Mouse (Mus musculus) intestine, postnatal 0 days (tissue): ENCODE measurements around the gene Il22ra1. TPM values are rescaled to one million over a fixed set of nuclear protein-coding genes. Genes with fewer than 3 reads are reported as not detected.
"Not testable (repeated sequence)": the region's sequence is repeated elsewhere in the genome, so short reads cannot be mapped to it uniquely, and the experiment has no call there.

Experiments
- ATAC-seq: fragments of 200-750 bp; cut with Nextera tagmentation; 2 replicates; pipeline ENCODE4 v1.8.0; 2017; ENCODE audit warnings: mild to moderate bottlenecking, moderate TSS enrichment, moderate library complexity
- H3K27ac ChIP-seq: fragments of 300-500 bp; sonication (generic); 2 replicates; pipeline ENCODE4 v1.5.1; 2014; ENCODE audit warnings: mild to moderate bottlenecking, low read depth, low read length, moderate library complexity
- H3K27me3 ChIP-seq: fragments of 300-500 bp; sonication (generic); replicated peaks from 2 replicates; pipeline ENCODE4 v1.6.1; 2014; ENCODE audit warnings: low read length, mixed read lengths; ENCODE audit not compliant: control insufficient read depth, insufficient read depth
- H3K36me3 ChIP-seq: fragments of 300-500 bp; sonication (generic); 2 replicates; pipeline ENCODE4 v1.6.1; 2014; ENCODE audit warnings: mild to moderate bottlenecking, moderate library complexity; ENCODE audit not compliant: control insufficient read depth, insufficient read depth
- H3K4me1 ChIP-seq: fragments of 300-500 bp; sonication (generic); replicated peaks from 2 replicates; pipeline ENCODE4 v1.6.1; 2014; ENCODE audit warnings: antibody characterized with exemption, low read length, mixed read lengths; ENCODE audit not compliant: control insufficient read depth, insufficient read depth
- H3K4me2 ChIP-seq: fragments of 300-500 bp; sonication (generic); replicated peaks from 2 replicates; pipeline ENCODE4 v1.6.1; 2014; ENCODE audit warnings: low read depth, mild to moderate bottlenecking, moderate library complexity
- H3K4me3 ChIP-seq: fragments of 300-500 bp; sonication (generic); 2 replicates; pipeline ENCODE4 v1.5.1; 2014; ENCODE audit warnings: low read depth, low read length
- H3K9ac ChIP-seq: fragments of 300-500 bp; sonication (generic); 2 replicates; pipeline ENCODE4 v1.6.1; 2014; ENCODE audit warnings: mild to moderate bottlenecking, low read depth, low read length
- H3K9me3 ChIP-seq: fragments of 300-500 bp; sonication (generic); 2 replicates; pipeline ENCODE4 v1.6.1; 2016; ENCODE audit warnings: mixed run types; ENCODE audit not compliant: control insufficient read depth
- CTCF ChIP-seq: sonication (generic); IDR thresholded peaks from 2 replicates; pipeline ENCODE4 v1.5.1; 2016; ENCODE audit warnings: low read depth, mild to moderate bottlenecking, control low read depth, antibody characterized with exemption, moderate library complexity
- WGBS: fragments of 180-500 bp; shearing (Covaris S2); extraction: QIAGEN DNeasy Blood & Tissue Kit; methylation state at CpG from one replicate; pipeline ENCODE4 v1.1.7; 2014; 5-methylcytosine and 5-hydroxymethylcytosine counted together
- polyA plus RNA-seq: library from polyadenylated mRNA; unstranded; fragments of >200 nt; fragmentation: Nextera tagmentation; extraction: Ambion mirVana; gene quantifications from 2 replicates; pipeline ENCODE4 v1.2.1, GENCODE M21; 2015

Il22ra1 gene
- polyA plus RNA-seq, 1 experiment from 2014 or later, result 7.7 TPM

DNA sequence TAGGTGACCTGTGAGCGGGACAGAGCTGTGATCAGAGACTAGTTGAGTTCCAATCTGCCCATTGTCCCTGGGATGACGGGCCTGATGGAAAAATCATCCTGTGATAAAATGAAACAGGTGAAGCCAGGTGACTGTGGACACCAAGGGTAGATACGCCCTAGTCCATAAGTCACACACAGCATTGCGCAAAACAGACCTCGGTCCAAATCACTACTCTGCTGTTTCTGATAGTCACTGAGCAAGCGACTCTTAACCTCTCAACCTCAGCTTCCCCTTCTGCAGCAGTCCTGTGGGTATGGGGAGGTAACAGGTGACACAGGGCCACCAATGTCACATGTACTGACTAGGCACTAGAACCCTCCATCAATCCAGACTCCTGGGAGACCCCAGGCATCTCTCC lies 21.9 kb upstream of the Il22ra1 start:
- no peaks in the 10 kb centered on the region for H3K9me3 ChIP-seq
- peak overlapping the region; percentile 60 for H3K27ac ChIP-seq
- no peak overlapping the region for H3K4me3 ChIP-seq
- 49% methylated on average over 6 of the region's 6 CpGs for WGBS
- ATAC-seq, result peak; percentile 70
- no peaks in the 10 kb centered on the region for H3K4me1 ChIP-seq
- no peak overlapping the region for H3K4me2 ChIP-seq
- H3K9ac ChIP-seq, result no peak overlapping the region
- no peaks in the 10 kb centered on the region for H3K27me3 ChIP-seq
- TF ChIP-seq CTCF, result no peak
- peaks cover 28% of the 10 kb centered on the region; the same call in 1 of the 2 replicates for H3K36me3 ChIP-seq

DNA sequence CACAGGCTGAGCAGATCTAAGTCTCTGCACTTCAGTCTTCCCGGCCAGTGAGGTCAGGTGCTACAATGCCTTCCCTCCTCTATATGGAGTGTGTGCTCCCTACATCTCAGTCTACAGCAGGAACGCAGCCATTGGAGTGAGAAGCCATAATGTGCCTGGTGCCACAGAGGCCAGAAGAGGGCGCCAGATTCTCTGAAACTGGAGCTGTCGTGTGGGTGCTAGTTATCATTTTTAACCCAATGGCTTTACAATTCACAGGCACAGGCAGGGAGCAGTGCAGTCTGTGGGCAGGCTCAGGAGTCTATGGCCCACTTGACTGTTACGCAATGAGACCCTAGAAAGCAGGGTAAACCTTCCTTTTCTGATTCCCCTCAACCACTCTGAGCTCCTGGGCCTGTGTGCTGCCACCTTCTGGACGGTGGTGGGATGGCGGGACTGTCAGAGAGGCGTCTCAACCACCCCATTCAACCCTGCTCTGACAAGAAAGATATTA lies 18.9 kb upstream of the Il22ra1 start:
- H3K27ac ChIP-seq, result no peak overlapping the region
- peak; percentile 46 for ATAC-seq
- 7% methylated on average over 8 of the region's 8 CpGs for WGBS
- TF ChIP-seq CTCF, result no peak; the same call in 1 of the 2 replicates
- no peaks in the 10 kb centered on the region for H3K9me3 ChIP-seq
- H3K36me3 ChIP-seq, result 0 out of 2 replicates have a peak, but pooled peaks cover 15% of the 10 kb centered on the region
- no peak overlapping the region for H3K9ac ChIP-seq
- H3K27me3 ChIP-seq, result no peaks in the 10 kb centered on the region
- H3K4me3 ChIP-seq, result no peak overlapping the region
- peaks cover 9% of the 10 kb centered on the region; the same call in 1 of the 2 replicates for H3K4me1 ChIP-seq
- H3K4me2 ChIP-seq, result peak overlapping the region; percentile 25; the same call in 1 of the 2 replicates

DNA sequence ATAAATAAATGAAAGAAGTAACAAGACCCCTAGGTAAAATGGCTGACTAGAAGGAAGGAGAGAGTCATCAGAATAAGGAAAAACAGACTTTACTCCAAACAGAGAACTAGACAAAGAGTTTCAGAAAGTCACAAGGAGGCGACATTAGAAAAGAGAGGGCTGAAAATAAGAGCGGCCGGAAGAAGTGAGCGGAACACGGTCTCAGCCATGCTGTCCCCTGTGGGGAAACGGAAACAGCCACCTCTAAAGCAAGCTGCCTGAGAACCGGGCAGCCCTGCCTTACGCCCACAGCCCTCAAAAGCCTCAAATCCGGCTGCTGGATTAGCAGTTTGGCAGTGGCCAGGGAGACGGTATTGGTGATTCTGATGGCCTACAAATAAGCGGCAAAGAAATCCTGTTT lies 18.4 kb upstream of the Il22ra1 start:
- Histone ChIP-seq H3K36me3 (0 out of 2 replicates have a peak, but pooled peaks cover 11% of the 10 kb centered on the region), H3K4me3 (no peak overlapping the region), H3K27ac (no peak overlapping the region), H3K27me3 (no peaks in the 10 kb centered on the region), H3K4me2 (no peak overlapping the region), H3K9me3 (no peaks in the 10 kb centered on the region), H3K9ac (no peak overlapping the region), H3K4me1 (peaks cover 9% of the 10 kb centered on the region; the same call in 1 of the 2 replicates)
- ATAC-seq, result no peak
- no peak for TF ChIP-seq CTCF
- WGBS, result 83% methylated on average over 11 of the region's 11 CpGs

DNA sequence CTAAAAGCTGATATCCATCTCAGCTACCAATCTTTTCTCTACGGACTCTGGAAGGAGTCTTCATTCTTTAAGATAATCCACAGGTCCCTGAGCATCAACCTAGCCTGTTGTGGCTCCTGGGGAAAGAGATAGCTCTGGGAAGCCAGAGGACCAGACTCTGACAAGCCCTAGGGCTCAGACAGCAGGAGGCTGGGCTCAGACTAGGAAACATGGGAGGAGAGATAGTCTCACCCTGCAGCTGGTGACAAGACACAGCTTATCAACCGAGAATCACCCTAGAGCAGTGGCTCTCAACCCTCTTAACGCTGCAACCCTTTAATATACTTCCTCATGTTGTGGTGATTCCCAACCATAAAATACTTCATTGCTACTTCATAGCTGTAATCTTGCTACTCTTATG lies 17.6 kb upstream of the Il22ra1 start:
- ATAC-seq, result no peak
- Histone ChIP-seq H3K27ac (no peak overlapping the region), H3K9ac (no peak overlapping the region), H3K4me2 (no peak overlapping the region), H3K4me1 (peaks cover 9% of the 10 kb centered on the region; the same call in 1 of the 2 replicates), H3K4me3 (no peak overlapping the region), H3K27me3 (no peaks in the 10 kb centered on the region), H3K9me3 (no peaks in the 10 kb centered on the region), H3K36me3 (0 out of 2 replicates have a peak, but pooled peaks cover 4% of the 10 kb centered on the region)
- WGBS, result 56% methylated on average over 3 of the region's 3 CpGs
- no peak for TF ChIP-seq CTCF

DNA sequence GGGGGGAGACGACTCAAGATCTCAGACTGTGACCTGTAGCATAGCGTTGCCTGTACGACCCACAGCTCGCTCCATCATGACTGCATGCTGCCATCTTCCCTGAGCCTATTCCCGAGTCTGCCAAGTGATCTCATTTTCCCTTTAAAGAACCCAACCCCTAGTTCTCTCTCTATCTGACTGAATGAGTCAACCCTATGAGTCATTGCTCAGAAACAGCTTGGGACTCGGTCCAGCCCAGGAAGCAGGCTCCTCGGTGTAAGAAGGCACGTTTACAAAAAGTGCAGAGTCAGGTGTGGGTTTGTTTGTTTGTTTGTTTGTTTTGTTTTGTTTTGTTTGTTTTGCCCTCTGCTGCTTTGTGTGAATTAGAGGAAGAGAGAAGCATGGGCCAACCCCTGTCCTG lies 13.2 kb upstream of the Il22ra1 start:
- Histone ChIP-seq H3K36me3 (no peaks in the 10 kb centered on the region), H3K27ac (no peak overlapping the region), H3K9me3 (no peaks in the 10 kb centered on the region), H3K4me2 (no peak overlapping the region), H3K9ac (no peak overlapping the region), H3K27me3 (no peaks in the 10 kb centered on the region), H3K4me1 (peaks cover 9% of the 10 kb centered on the region; the same call in 1 of the 2 replicates), H3K4me3 (no peak overlapping the region)
- 70% methylated on average over 8 of the region's 8 CpGs for WGBS
- ATAC-seq, result no peak
- TF ChIP-seq CTCF, result no peak

DNA sequence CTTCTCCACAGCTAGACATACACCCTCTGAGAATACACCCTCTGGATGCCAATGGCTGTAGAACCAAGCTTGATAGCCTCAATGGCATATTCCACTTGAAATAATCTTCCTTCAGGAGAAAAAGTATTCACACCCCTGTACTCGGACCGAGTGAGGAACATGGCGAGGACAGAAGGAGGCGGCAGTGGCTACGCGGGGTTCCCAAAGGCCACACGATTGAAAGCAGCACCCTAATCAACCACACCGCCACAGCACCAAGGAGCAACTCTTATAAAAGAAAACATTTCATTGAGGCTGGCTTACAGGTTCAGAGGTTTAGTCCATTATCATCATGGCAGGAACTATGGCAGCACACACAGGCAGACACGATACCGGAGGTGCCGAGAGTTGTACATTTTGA lies 11.5 kb upstream of the Il22ra1 start:
- not testable (repeated sequence) for H3K4me2 ChIP-seq, H3K27ac ChIP-seq, H3K9ac ChIP-seq, H3K4me3 ChIP-seq, H3K36me3 ChIP-seq, H3K27me3 ChIP-seq, H3K4me1 ChIP-seq, ATAC-seq, H3K9me3 ChIP-seq
- 95% methylated on average over 11 of the region's 11 CpGs for WGBS
